Mouse (Mus musculus): ENCODE measurements around the gene Kcnk10.

GRCm38 (mm10) chr12:98602114-98602513 lies 24.0 kb upstream of the Kcnk10 start:
- TF ChIP-seq POLR2A (IDR thresholded peaks at IDR 0.05; ENCODE audit: extremely low read depth, insufficient read depth, low read length) (no peak), CTCF (IDR thresholded peaks at IDR 0.05; ENCODE audit: extremely low read depth, insufficient read depth, low read length) (no peak)

Measured in cortical plate, adult 2 months (tissue).